Mouse (Mus musculus) urinary bladder, postnatal 10 days (tissue): ENCODE data around the gene Syt2.

ENCODE experiments used
- DNase-seq: peaks from one replicate; pipeline ENCODE4 v3.0.0; 2022; ENCODE audit warnings: low spot score

Gene Syt2

GRCm38 (mm10) chr1:134774728-134775287 is 128.3 kb downstream of the Syt2 start:
- no peak for DNase-seq

- DNase-seq, result no peak
Measured at GRCm38 (mm10) chr1:134775631-134776030, 129.2 kb downstream of the Syt2 start.

GRCm38 (mm10) chr1:134777201-134777885 is 130.9 kb downstream of the Syt2 start:
- DNase-seq, result no peak

GRCm38 (mm10) chr1:134777936-134778548 is 131.6 kb downstream of the Syt2 start:
- no peak for DNase-seq

- DNase-seq, result no peak
Measured at GRCm38 (mm10) chr1:134782797-134783196, 136.3 kb downstream of the Syt2 start.

GRCm38 (mm10) chr1:134783958-134784357 is 137.5 kb downstream of the Syt2 start:
- DNase-seq, result no peak

- no peak for DNase-seq
Measured at GRCm38 (mm10) chr1:134784481-134784880, 138.0 kb downstream of the Syt2 start.

GRCm38 (mm10) chr1:134784911-134785310 is 138.4 kb downstream of the Syt2 start:
- DNase-seq, result no peak

GRCm38 (mm10) chr1:134788096-134788495 is 141.6 kb downstream of the Syt2 start:
- DNase-seq, result no peak

- DNase-seq, result no peak
Measured at GRCm38 (mm10) chr1:134790716-134791439, 144.4 kb downstream of the Syt2 start.

GRCm38 (mm10) chr1:134791456-134791855 is 145.0 kb downstream of the Syt2 start:
- no peak for DNase-seq

- DNase-seq, result no peak
Measured at GRCm38 (mm10) chr1:134796076-134796475, 149.6 kb downstream of the Syt2 start.

GRCm38 (mm10) chr1:134796536-134796935 is 150.1 kb downstream of the Syt2 start:
- DNase-seq, result no peak

GRCm38 (mm10) chr1:134801758-134802157 is 155.3 kb downstream of the Syt2 start:
- no peak for DNase-seq

GRCm38 (mm10) chr1:134803286-134804117 is 157.0 kb downstream of the Syt2 start:
- peak; percentile 27 for DNase-seq

- no peak for DNase-seq
Measured at GRCm38 (mm10) chr1:134804373-134804772, 157.9 kb downstream of the Syt2 start.

- no peak for DNase-seq
Measured at GRCm38 (mm10) chr1:134805471-134805870, 159.0 kb downstream of the Syt2 start.
